Mouse (Mus musculus) erythroblast, adult 5-6 weeks (primary cell): ENCODE data around the gene Rab36. TPM values are rescaled to one million over a fixed set of nuclear protein-coding genes. Genes with fewer than 3 reads are reported as not detected.

Experiments used
- total RNA-seq, 2 experiments: library from RNA; stranded (forward) in 1 of 2; stranded (reverse) in 1 of 2; fragments of 150-400 nt in 1 of 2; fragments of 200-764, 138-1000 nt in 1 of 2; gene quantifications; 2 replicates each; pipeline versions ENCODE4 v1.2.3 to v1.2.4; 2015 to 2017; ENCODE audit warnings: low replicate concordance in 2 of 2

The Rab36 gene
- total RNA-seq, 2 experiments from 2014 or later, result 1.4 TPM; not detected in 1

Other genes with a start within 250 kb of the Rab36 start
- 0.63 TPM in 1 of 2 replicates, not detected in the other for gene Gnaz, start 69.9 kb upstream of the Rab36 start, total RNA-seq (2015; ENCODE audit: low replicate concordance)
- 0.51 and 0.70 TPM in 2 replicates for gene Gnaz, start 69.9 kb upstream of the Rab36 start, total RNA-seq (2017; ENCODE audit: low replicate concordance)
- gene Rsph14, start 4.5 kb upstream of the Rab36 start, total RNA-seq (2015; ENCODE audit: low replicate concordance), result not detected in 2 replicates
- not detected in 2 replicates for gene Rsph14, start 4.5 kb upstream of the Rab36 start, total RNA-seq (2017; ENCODE audit: low replicate concordance)
- gene Bcr, start 23.5 kb downstream of the Rab36 start, total RNA-seq (2015; ENCODE audit: low replicate concordance), result 2.7 and 3.7 TPM in 2 replicates
- gene Bcr, start 23.5 kb downstream of the Rab36 start, total RNA-seq (2017; ENCODE audit: low replicate concordance), result 2.3 and 4.9 TPM in 2 replicates
- 14.2 and 22.1 TPM in 2 replicates for gene Specc1l, start 175.0 kb downstream of the Rab36 start, total RNA-seq (2015; ENCODE audit: low replicate concordance)
- gene Specc1l, start 175.0 kb downstream of the Rab36 start, total RNA-seq (2017; ENCODE audit: low replicate concordance), result 9.8 and 11.4 TPM in 2 replicates